Mouse (Mus musculus): ENCODE measurements around the gene Tmem30c.

DNA sequence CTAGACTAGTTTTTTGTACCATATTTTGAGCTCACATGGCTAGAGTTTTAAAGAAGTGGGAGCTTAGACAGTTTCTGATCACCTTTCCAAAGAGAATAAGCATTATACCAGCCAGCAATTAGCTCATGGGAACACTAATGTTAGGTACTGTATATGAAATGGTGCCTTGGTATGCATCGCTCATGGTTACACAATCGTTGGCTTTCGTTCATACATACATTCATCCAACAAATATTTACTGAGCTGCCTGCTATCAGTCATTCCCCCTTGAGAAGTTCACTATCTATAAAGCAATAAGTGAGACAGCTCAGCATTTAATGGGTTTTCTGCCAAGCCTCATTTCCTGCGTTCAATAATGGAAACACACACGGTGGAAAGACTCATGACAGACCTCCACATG is 66.2 kb downstream of the Tmem30c start:
- TF ChIP-seq CTCF (IDR thresholded peaks at IDR 0.05; ENCODE audit: borderline replicate concordance, control insufficient read depth, extremely low read depth, insufficient read depth, low read length, poor library complexity) (no peak), POLR2A (IDR thresholded peaks at IDR 0.05; ENCODE audit: control insufficient read depth, extremely low read depth, insufficient read depth, low read length, poor library complexity) (no peak)
